Mouse (Mus musculus) midbrain, postnatal 0 days (tissue): ENCODE measurements around the gene Arsb. TPM values are rescaled to one million over a fixed set of nuclear protein-coding genes. Genes with fewer than 3 reads are reported as not detected.

Source experiments
- ATAC-seq: fragments of 200-750 bp; cut with Nextera tagmentation; 2 replicates; pipeline ENCODE4 v1.8.0; 2017; ENCODE audit warnings: moderate number of reproducible peaks, mild to moderate bottlenecking, moderate TSS enrichment, moderate library complexity; ENCODE audit not compliant: low FRiP score
- DNase-seq: peaks from one replicate; pipeline ENCODE4 v3.0.0-alpha.2; 2015; ENCODE audit warnings: low spot score
- H3K27ac ChIP-seq: fragments of 300-500 bp; sonication (generic); 2 replicates; pipeline ENCODE4 v1.5.1; 2014; ENCODE audit warnings: low read depth, mild to moderate bottlenecking, low read length, mixed read lengths
- H3K27me3 ChIP-seq: fragments of 300-500 bp; sonication (generic); 2 replicates; pipeline ENCODE4 v1.6.1; 2014; ENCODE audit warnings: low read length, control low read depth, mixed read lengths; ENCODE audit not compliant: insufficient read depth
- H3K36me3 ChIP-seq: fragments of 300-500 bp; sonication (generic); 2 replicates; pipeline ENCODE4 v1.6.1; 2014; ENCODE audit warnings: low read length, control low read depth, mixed read lengths; ENCODE audit not compliant: insufficient read depth
- H3K4me1 ChIP-seq: fragments of 300-500 bp; sonication (generic); 2 replicates; pipeline ENCODE4 v1.6.1; 2014; ENCODE audit warnings: mild to moderate bottlenecking, control low read depth, antibody characterized with exemption, low read length, mixed read lengths; ENCODE audit not compliant: insufficient read depth
- H3K4me2 ChIP-seq: fragments of 300-500 bp; sonication (generic); 2 replicates; pipeline ENCODE4 v1.6.1; 2014; ENCODE audit warnings: low read depth, mild to moderate bottlenecking, low read length, mixed read lengths; ENCODE audit not compliant: poor library complexity, severe bottlenecking
- H3K4me3 ChIP-seq: fragments of 300-500 bp; sonication (generic); 2 replicates; pipeline ENCODE4 v1.5.1; 2014; ENCODE audit warnings: low read depth, mild to moderate bottlenecking, low read length, moderate library complexity
- H3K9ac ChIP-seq: fragments of 300-500 bp; sonication (generic); replicated peaks from 2 replicates; pipeline ENCODE4 v1.6.1; 2014; ENCODE audit warnings: mild to moderate bottlenecking, low read length, moderate library complexity, mixed read lengths; ENCODE audit not compliant: poor library complexity, severe bottlenecking
- H3K9me3 ChIP-seq: fragments of 300-500 bp; sonication (generic); 2 replicates; pipeline ENCODE4 v1.6.1; 2016; ENCODE audit warnings: low read length, control low read depth
- CTCF ChIP-seq: IDR thresholded peaks from 2 replicates; pipeline ENCODE4 v1.5.1; 2016; ENCODE audit warnings: antibody characterized with exemption, mild to moderate bottlenecking
- WGBS: fragments of 180-500 bp; shearing (Covaris S2); extraction: QIAGEN DNeasy Blood & Tissue Kit; methylation state at CpG from one replicate; pipeline ENCODE4 v1.1.7; 2014; 5-methylcytosine and 5-hydroxymethylcytosine counted together
- polyA plus RNA-seq: library from polyadenylated mRNA; unstranded; fragments of >200 nt; fragmentation: Nextera tagmentation; extraction: Ambion mirVana; gene quantifications from 2 replicates; pipeline ENCODE4 v1.2.1, GENCODE M21; 2015
- total RNA-seq: library from RNA; depleted of rRNA; stranded (reverse); fragments of >200 nt; gene quantifications from 2 replicates; pipeline ENCODE4 v1.2.3, GENCODE M21; 2014

Gene Arsb
- total and polyA plus RNA-seq, 2 experiments from 2014 or later: 13.1 to 15.2 TPM

GRCm38 (mm10) chr13:93762879-93763278 lies 8.6 kb upstream of the Arsb start:
- Histone ChIP-seq H3K9me3 (no peaks in the 10 kb centered on the region), H3K36me3 (no peaks in the 10 kb centered on the region), H3K9ac (no peak overlapping the region), H3K4me3 (no peak overlapping the region), H3K27me3 (no peaks in the 10 kb centered on the region), H3K4me1 (peaks cover 6% of the 10 kb centered on the region; the same call in 1 of the 2 replicates), H3K27ac (no peak overlapping the region), H3K4me2 (no peak overlapping the region)
- 84% methylated on average over 3 of the region's 3 CpGs for WGBS
- no peak for TF ChIP-seq CTCF
- no peak for DNase-seq
- no peak for ATAC-seq

- DNase-seq (no peak), ATAC-seq (no peak)
- WGBS: 94% methylated on average over 13 of the region's 13 CpGs
- H3K4me1 ChIP-seq: no peaks in the 10 kb centered on the region
- no peaks in the 10 kb centered on the region for H3K9me3 ChIP-seq
- H3K27ac ChIP-seq: no peak overlapping the region
- no peaks in the 10 kb centered on the region for H3K36me3 ChIP-seq
- no peak overlapping the region for H3K4me2 ChIP-seq
- no peak overlapping the region for H3K9ac ChIP-seq
- TF ChIP-seq CTCF: no peak
- no peaks in the 10 kb centered on the region for H3K27me3 ChIP-seq
- no peak overlapping the region for H3K4me3 ChIP-seq
These were observed 7.0 kb upstream of the Arsb start for GRCm38 (mm10) chr13:93764321-93764973.

- H3K4me1 ChIP-seq: no peaks in the 10 kb centered on the region; the same call in 1 of the 2 replicates
- DNase-seq (peak; percentile 8), ATAC-seq (peak; percentile 44; the same call in 1 of the 2 replicates)
- peak overlapping the region; percentile 56 for H3K4me3 ChIP-seq
- no peaks in the 10 kb centered on the region for H3K9me3 ChIP-seq
- H3K27ac ChIP-seq: peak overlapping the region; percentile 83
- H3K27me3 ChIP-seq: no peaks in the 10 kb centered on the region
- no peak for TF ChIP-seq CTCF
- 32% methylated on average over 9 of the region's 9 CpGs for WGBS
- H3K9ac ChIP-seq: peak overlapping the region; percentile 81
- peak overlapping the region; percentile 81 for H3K4me2 ChIP-seq
- no peaks in the 10 kb centered on the region for H3K36me3 ChIP-seq
These were observed 321 bp upstream of the Arsb start for GRCm38 (mm10) chr13:93771031-93771587.

- Histone ChIP-seq H3K4me1 (no peaks in the 10 kb centered on the region; the same call in 1 of the 2 replicates), H3K4me2 (peak overlapping the region; percentile 81), H3K36me3 (no peaks in the 10 kb centered on the region), H3K4me3 (peak overlapping the region; percentile 56), H3K27ac (peak overlapping the region; percentile 83), H3K9me3 (no peaks in the 10 kb centered on the region), H3K27me3 (no peaks in the 10 kb centered on the region), H3K9ac (peak overlapping the region; percentile 81)
- TF ChIP-seq CTCF: no peak
- no peak; the same call in 1 of the 2 replicates for ATAC-seq
- peak; percentile 6 for DNase-seq
- 37% methylated on average over 8 of the region's 8 CpGs for WGBS
These were observed 828 bp downstream of the Arsb start for GRCm38 (mm10) chr13:93772279-93772636.

- Histone ChIP-seq H3K27ac (peak overlapping the region; percentile 83; the same call in 1 of the 2 replicates), H3K36me3 (no peaks in the 10 kb centered on the region)
These were observed 1.4 kb downstream of the Arsb start for GRCm38 (mm10) chr13:93772861-93773260.

GRCm38 (mm10) chr13:93773704-93774315 lies 2.4 kb downstream of the Arsb start:
- no peak overlapping the region for H3K4me3 ChIP-seq
- TF ChIP-seq CTCF: no peak
- H3K9ac ChIP-seq: no peak overlapping the region
- H3K4me2 ChIP-seq: no peak overlapping the region
- ATAC-seq (no peak), DNase-seq (no peak)
- H3K27ac ChIP-seq: no peak overlapping the region
- H3K36me3 ChIP-seq: no peaks in the 10 kb centered on the region
- no peaks in the 10 kb centered on the region; the same call in 1 of the 2 replicates for H3K4me1 ChIP-seq
- no peaks in the 10 kb centered on the region for H3K9me3 ChIP-seq
- 64% methylated on average over 7 of the region's 7 CpGs for WGBS
- H3K27me3 ChIP-seq: no peaks in the 10 kb centered on the region

More at GRCm38 (mm10) chr13:93772861-93773260, 1.4 kb downstream of the Arsb start:
- 80% methylated on average over 7 of the region's 7 CpGs for WGBS
- ATAC-seq (no peak), DNase-seq (no peak)
- no peak for TF ChIP-seq CTCF
- Histone ChIP-seq H3K4me3 (peak overlapping the region; percentile 56), H3K4me1 (no peaks in the 10 kb centered on the region; the same call in 1 of the 2 replicates), H3K27me3 (no peaks in the 10 kb centered on the region), H3K4me2 (peak overlapping the region; percentile 81), H3K9ac (no peak overlapping the region), H3K9me3 (no peaks in the 10 kb centered on the region)
